Mouse (Mus musculus) kidney, postnatal 0 days (tissue): ENCODE measurements around the gene Bicdl2. TPM values are rescaled to one million over a fixed set of nuclear protein-coding genes. Genes with fewer than 3 reads are reported as not detected.

ENCODE experiments used
- ATAC-seq: fragments of 200-750 bp; cut with Nextera tagmentation; replicated peaks from 2 replicates; pipeline ENCODE4 v1.8.0; 2017; ENCODE audit warnings: low read depth, moderate number of reproducible peaks, moderate TSS enrichment, moderate library complexity; ENCODE audit not compliant: low FRiP score
- DNase-seq: peaks from one replicate; pipeline ENCODE4 v3.0.0-alpha.2; 2016; ENCODE audit warnings: low spot score
- H3K27ac ChIP-seq: fragments of 300-500 bp; sonication (generic); 2 replicates; pipeline ENCODE4 v1.5.1; 2014; ENCODE audit warnings: mild to moderate bottlenecking
- H3K27me3 ChIP-seq: fragments of 300-500 bp; sonication (generic); 2 replicates; pipeline ENCODE4 v1.6.1; 2014; ENCODE audit warnings: low read length, mixed read lengths; ENCODE audit not compliant: insufficient read depth
- H3K36me3 ChIP-seq: fragments of 300-500 bp; sonication (generic); 2 replicates; pipeline ENCODE4 v1.6.1; 2014; ENCODE audit warnings: low read length, mixed read lengths; ENCODE audit not compliant: insufficient read depth
- H3K4me1 ChIP-seq: fragments of 300-500 bp; sonication (generic); replicated peaks from 2 replicates; pipeline ENCODE4 v1.6.1; 2014; ENCODE audit warnings: antibody characterized with exemption, low read length, mixed read lengths; ENCODE audit not compliant: insufficient read depth
- H3K4me2 ChIP-seq: fragments of 300-500 bp; sonication (generic); 2 replicates; pipeline ENCODE4 v1.6.1; 2014; ENCODE audit warnings: mild to moderate bottlenecking, low read length, moderate library complexity, mixed read lengths
- H3K4me3 ChIP-seq: fragments of 300-500 bp; sonication (generic); replicated peaks from 2 replicates; pipeline ENCODE4 v1.5.1; 2014; ENCODE audit warnings: low read depth, low read length
- H3K9ac ChIP-seq: fragments of 300-500 bp; sonication (generic); 2 replicates; pipeline ENCODE4 v1.6.1; 2014; ENCODE audit warnings: low read depth, low read length
- H3K9me3 ChIP-seq: fragments of 300-500 bp; sonication (generic); replicated peaks from 2 replicates; pipeline ENCODE4 v1.6.1; 2016; ENCODE audit warnings: low read length, inconsistent platforms, mixed read lengths
- CTCF ChIP-seq: IDR thresholded peaks from 2 replicates; pipeline ENCODE4 v1.5.1; 2016; ENCODE audit warnings: antibody characterized with exemption, low read depth, mild to moderate bottlenecking, moderate library complexity
- WGBS: fragments of 180-500 bp; shearing (Covaris S2); extraction: QIAGEN DNeasy Blood & Tissue Kit; methylation state at CpG from one replicate; pipeline ENCODE4 v1.1.7; 2014; 5-methylcytosine and 5-hydroxymethylcytosine counted together
- polyA plus RNA-seq: library from polyadenylated mRNA; unstranded; fragments of >200 nt; fragmentation: Nextera tagmentation; extraction: Ambion mirVana; gene quantifications from 2 replicates; pipeline ENCODE4 v1.2.1, GENCODE M21; 2015

Bicdl2 gene
- polyA plus RNA-seq, 1 experiment from 2014 or later, result 2.4 TPM

DNA sequence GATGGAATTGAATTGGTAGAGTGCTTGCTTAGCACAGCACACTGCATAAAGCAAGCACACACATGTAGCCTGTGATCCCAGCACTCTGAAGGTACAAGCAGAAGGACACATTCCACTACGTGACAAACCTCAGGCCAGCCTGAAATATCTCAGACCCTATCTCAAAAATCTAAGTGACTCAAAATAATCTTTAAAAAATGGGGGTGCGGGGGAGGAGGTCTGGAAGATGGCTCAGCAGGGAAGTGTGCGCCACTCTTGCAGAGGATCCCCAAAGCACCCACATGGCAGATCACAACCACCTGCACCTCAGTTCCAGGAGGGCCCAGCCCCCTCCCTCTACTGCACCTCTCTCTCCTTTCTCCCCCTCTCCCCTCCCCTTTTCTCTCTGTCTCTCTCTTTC, 11.2 kb downstream of the Bicdl2 start:
- TF ChIP-seq CTCF, result no peak
- Histone ChIP-seq H3K36me3 (peaks cover 24% of the 10 kb centered on the region; the same call in 1 of the 2 replicates), H3K4me3 (no peak overlapping the region), H3K27me3 (no peaks in the 10 kb centered on the region), H3K27ac (no peak overlapping the region), H3K9ac (no peak overlapping the region), H3K4me1 (peaks cover 20% of the 10 kb centered on the region), H3K4me2 (no peak overlapping the region), H3K9me3 (no peaks in the 10 kb centered on the region)
- DNase-seq (no peak), ATAC-seq (no peak)
- 88% methylated on average over 3 of the region's 3 CpGs for WGBS

DNA sequence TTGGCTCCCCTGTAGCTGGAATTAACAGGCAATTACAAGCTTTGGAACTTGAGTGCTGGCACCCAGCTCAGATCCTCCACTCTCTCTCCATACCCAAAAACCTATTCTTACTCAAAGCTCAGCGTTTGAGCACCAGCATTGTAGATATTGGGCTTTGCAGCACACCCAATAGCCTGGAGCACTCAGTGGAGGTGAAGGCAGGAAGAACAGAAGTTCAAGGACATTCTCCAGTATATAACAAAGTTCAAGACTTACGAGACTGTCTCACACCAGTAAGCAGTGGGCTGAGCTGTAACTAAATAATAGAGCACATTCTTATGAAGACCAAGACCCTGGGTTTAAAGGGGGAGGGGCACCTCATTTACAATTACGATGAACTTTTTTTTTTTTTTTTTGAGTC, 12.5 kb downstream of the Bicdl2 start:
- ATAC-seq (no peak), DNase-seq (no peak)
- H3K9ac ChIP-seq, result no peak overlapping the region; the same call in 1 of the 2 replicates
- H3K4me3 ChIP-seq, result peak overlapping the region; percentile 69
- H3K27me3 ChIP-seq, result no peaks in the 10 kb centered on the region
- TF ChIP-seq CTCF, result no peak
- H3K4me1 ChIP-seq, result peaks cover 23% of the 10 kb centered on the region
- H3K4me2 ChIP-seq, result peak overlapping the region; percentile 93
- 0 out of 2 replicates have a peak, but pooled peaks cover 20% of the 10 kb centered on the region for H3K36me3 ChIP-seq
- no peak overlapping the region for H3K27ac ChIP-seq
- WGBS, result 50% methylated on average over 3 of the region's 3 CpGs
- H3K9me3 ChIP-seq, result no peaks in the 10 kb centered on the region

DNA sequence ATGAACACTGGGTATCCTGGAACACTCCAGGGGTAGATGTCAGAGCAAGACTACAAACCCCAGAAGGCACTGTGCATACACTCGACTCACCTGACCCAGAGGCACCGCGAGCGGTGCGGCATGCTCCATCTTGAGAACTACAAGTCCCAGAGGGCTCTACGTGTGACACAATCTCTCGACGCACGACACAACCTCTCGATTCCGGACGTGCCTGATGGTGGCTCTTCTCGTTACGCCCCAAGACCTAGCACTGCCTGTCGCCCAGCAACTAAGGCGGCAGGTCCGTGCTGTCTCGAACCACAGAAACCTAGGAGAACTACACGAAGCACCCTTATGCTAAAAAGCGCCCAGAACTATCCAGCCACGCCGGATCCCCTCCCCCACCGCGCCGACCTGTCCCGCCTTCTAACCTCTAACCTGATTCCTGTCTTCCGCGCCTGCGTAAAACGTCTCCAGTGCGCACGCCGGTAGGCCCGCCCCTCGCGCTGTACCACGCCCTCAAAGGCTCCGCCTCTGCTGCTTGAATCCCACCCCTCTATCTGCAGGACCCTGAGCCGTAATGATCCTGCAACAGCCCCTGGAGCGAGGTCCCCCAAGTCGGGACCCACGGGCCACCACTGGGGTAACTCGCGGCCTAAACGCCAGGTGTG, 13.2 kb downstream of the Bicdl2 start, which contains the start of the genes Hcfc1r1 and Thoc6:
TSS of gene Hcfc1r1 (plus strand) at position 173 of the 650 bp plus-strand sequence.
TSS of gene Thoc6 (minus strand) at position 459 of the 650 bp plus-strand sequence.
- Histone ChIP-seq H3K36me3 (0 out of 2 replicates have a peak, but pooled peaks cover 14% of the 10 kb centered on the region), H3K4me2 (peak within 1 kb of the TSS; percentile 93), H3K27me3 (no peaks in the 10 kb centered on the region), H3K9ac (peak within 1 kb of the TSS; percentile 64), H3K27ac (peak within 1 kb of the TSS; percentile 82), H3K9me3 (no peaks in the 10 kb centered on the region), H3K4me3 (peak within 1 kb of the TSS; percentile 69), H3K4me1 (peaks cover 23% of the 10 kb centered on the region)
- 0 out of 2 replicates have a peak, but pooled peaks have one; percentile 27 for TF ChIP-seq CTCF
- DNase-seq (peak; percentile 97), ATAC-seq (peak; percentile 92)
- WGBS, result under 1% methylated on average over 45 of the region's 45 CpGs

DNA sequence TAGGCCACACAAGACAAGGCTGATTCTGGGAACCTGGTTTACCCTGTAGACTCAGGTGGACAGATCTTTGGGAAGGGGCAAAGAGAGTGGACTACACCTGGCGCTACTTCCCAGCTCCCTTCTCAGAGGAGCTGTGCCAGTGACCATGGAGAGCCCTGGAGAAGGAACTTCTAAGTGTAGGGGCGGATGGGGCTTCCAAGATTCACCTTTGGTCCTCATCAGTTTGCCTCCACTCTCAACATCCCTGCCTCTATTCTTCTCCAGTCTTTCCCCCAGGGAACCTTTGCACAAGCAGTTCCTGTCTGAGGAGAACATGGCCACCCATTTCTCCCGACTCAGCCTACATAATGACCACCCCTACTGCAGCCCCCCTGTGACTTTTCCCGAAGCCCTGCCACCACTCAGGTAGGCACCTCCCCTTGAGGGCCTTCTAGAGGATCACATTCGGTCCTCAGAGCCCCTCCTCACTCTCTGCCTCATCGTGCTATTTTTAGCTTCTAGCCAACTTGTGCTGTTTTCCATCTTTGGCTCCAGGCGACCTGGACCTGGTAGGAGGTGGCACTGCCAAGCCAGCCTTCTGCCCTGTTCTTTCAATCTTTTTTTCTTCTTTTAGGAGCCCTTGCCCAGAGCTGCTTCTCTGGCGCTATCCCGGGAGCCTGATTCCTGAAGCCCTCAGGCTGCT, 14.1 kb downstream of the Bicdl2 start:
- peak overlapping the region; percentile 93 for H3K4me2 ChIP-seq
- no peaks in the 10 kb centered on the region for H3K9me3 ChIP-seq
- DNase-seq (no peak), ATAC-seq (no peak)
- WGBS, result 35% methylated on average over 9 of the region's 9 CpGs
- 0 out of 2 replicates have a peak, but pooled peaks cover 7% of the 10 kb centered on the region for H3K36me3 ChIP-seq
- H3K27me3 ChIP-seq, result peaks cover 3% of the 10 kb centered on the region; the same call in 1 of the 2 replicates
- peak overlapping the region; percentile 64 for H3K9ac ChIP-seq
- TF ChIP-seq CTCF, result no peak
- H3K27ac ChIP-seq, result peak overlapping the region; percentile 82
- peaks cover 23% of the 10 kb centered on the region for H3K4me1 ChIP-seq
- H3K4me3 ChIP-seq, result peak overlapping the region; percentile 69

DNA sequence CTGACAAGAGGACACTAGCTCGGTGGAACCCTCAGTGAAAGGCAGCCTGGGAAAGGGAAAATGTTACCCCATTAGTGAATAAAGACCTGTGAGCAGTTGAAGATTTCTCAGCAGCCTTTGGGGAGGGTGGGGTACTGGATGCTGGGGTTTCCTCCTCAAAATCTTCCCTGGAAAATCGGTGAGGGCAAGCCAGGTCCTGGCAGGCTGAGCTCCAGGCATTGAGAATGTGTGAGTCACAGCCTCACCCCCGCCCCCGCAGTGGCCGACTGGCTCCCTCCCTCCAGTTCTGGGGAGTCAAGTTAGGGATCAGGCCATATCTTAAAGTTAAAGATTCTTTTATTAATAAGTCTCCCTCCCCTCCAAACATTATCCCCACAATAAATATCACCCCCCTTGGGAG, 14.8 kb downstream of the Bicdl2 start:
- Histone ChIP-seq H3K4me2 (peak overlapping the region; percentile 93), H3K36me3 (0 out of 2 replicates have a peak, but pooled peaks cover 2% of the 10 kb centered on the region), H3K27ac (peak overlapping the region; percentile 57; the same call in 1 of the 2 replicates), H3K9me3 (no peaks in the 10 kb centered on the region), H3K27me3 (peaks cover 10% of the 10 kb centered on the region; the same call in 1 of the 2 replicates), H3K4me1 (peaks cover 23% of the 10 kb centered on the region), H3K4me3 (peak overlapping the region; percentile 7), H3K9ac (0 out of 2 replicates have a peak overlapping the region, but pooled peaks have one; percentile 9)
- ATAC-seq, result no peak
- WGBS, result 26% methylated on average over 5 of the region's 5 CpGs
- DNase-seq, result no peak
- TF ChIP-seq CTCF, result no peak
